Mouse (Mus musculus): ENCODE results near the gene Slfn9. TPM values are rescaled to one million over a fixed set of nuclear protein-coding genes. Genes with fewer than 3 reads are reported as not detected.

Gene Slfn9
- total and polyA plus RNA-seq, 3 experiments = 6.4 to 12.4 (median 6.7) TPM

GRCm38 (mm10) chr11:82961743-82962142, 29.9 kb downstream of the Slfn9 start:
- no peak for DNase-seq (ENCODE audit: extremely low read depth)
- Histone ChIP-seq H3K27ac (ENCODE audit: insufficient read depth, low read depth) (no peak overlapping the region), H3K36me3 (replicated peaks in 1 of 2; ENCODE audit: control insufficient read depth in 1 of 2, insufficient read depth in 1 of 2, low read length in 1 of 2) (no peaks in the 10 kb centered on the region)

GRCm38 (mm10) chr11:82959613-82960012, 32.0 kb downstream of the Slfn9 start:
- no peak overlapping the region for H3K9ac ChIP-seq (ENCODE audit: insufficient read depth, low read depth)
- peaks cover 12% of the 10 kb centered on the region for H3K27me3 ChIP-seq (replicated peaks)
- dilution Hi-C loops (cut with MboI; ENCODE audit: extremely low pct_ligation_motif_present, extremely low pct_unique_long_range_greater_than_20kb, low sequenced_read_pairs) = no loop called here
- H3K4me1 ChIP-seq (ENCODE audit: control insufficient read depth in 1 of 2, insufficient read depth in 2 of 2) = peaks cover 9 to 22% of the 10 kb centered on the region in 2 experiments
- in situ Hi-C loops (cut with MboI; ENCODE audit: low pct_ligation_motif_present, low pct_unique_long_range_greater_than_20kb, low sequenced_read_pairs) = no loop called here
- no peaks in the 10 kb centered on the region for H3K9me3 ChIP-seq (replicated peaks; ENCODE audit: low read length)
- H3K36me3 ChIP-seq (replicated peaks in 1 of 2; ENCODE audit: control insufficient read depth in 1 of 2, insufficient read depth in 1 of 2, low read length in 1 of 2) = no peaks in the 10 kb centered on the region
- DNase-seq (ENCODE audit: extremely low read depth) = peak; percentile 66
- H3K4me3 ChIP-seq (replicated peaks in 1 of 3; ENCODE audit: low read depth in 2 of 3, low read length in 2 of 3, poor library complexity in 1 of 3) = no peak overlapping the region
- no peak overlapping the region for H3K27ac ChIP-seq (ENCODE audit: insufficient read depth, low read depth)
- no peak for TF ChIP-seq MAZ (IDR thresholded peaks at IDR 0.05; ENCODE audit: low read depth, low read length)
- TF ChIP-seq ZC3H11A (IDR thresholded peaks at IDR 0.05; ENCODE audit: low read depth, low read length) = 0 out of 2 replicates have a peak, but pooled peaks have one; percentile 40
- no peak for TF ChIP-seq UBTF (IDR thresholded peaks at IDR 0.05; ENCODE audit: low read depth, low read length)
- peak; percentile 67 for TF ChIP-seq RAD21 (IDR thresholded peaks at IDR 0.05; ENCODE audit: low read depth, low read length)
- TF ChIP-seq BHLHE40 (IDR thresholded peaks at IDR 0.05; ENCODE audit: low read depth, low read length) = peak; percentile 67
- no peak for TF ChIP-seq USF1 (IDR thresholded peaks at IDR 0.05; ENCODE audit: low read depth, low read length)
- 0 out of 2 replicates have a peak, but pooled peaks have one; percentile 18 for TF ChIP-seq TCF12 (IDR thresholded peaks at IDR 0.05; ENCODE audit: low read depth, low read length)
- TF ChIP-seq POLR2AphosphoS2 (IDR thresholded peaks at IDR 0.05; ENCODE audit: low read depth, low read length) = no peak
- TF ChIP-seq MAX (IDR thresholded peaks at IDR 0.05; ENCODE audit: low read length) = no peak
- TF ChIP-seq CHD1 (IDR thresholded peaks at IDR 0.05; ENCODE audit: low read depth, low read length) = no peak
- TF ChIP-seq MYC (IDR thresholded peaks at IDR 0.05; ENCODE audit: low read depth, low read length) = 0 out of 2 replicates have a peak, but pooled peaks have one; percentile 17
- peak; percentile 78 to 83; a peak in 3 of 4 replicates for TF ChIP-seq CTCF (conservative IDR thresholded peaks at IDR 0.05 in 1 of 2, IDR thresholded peaks at IDR 0.05 in 1 of 2; ENCODE audit: low read depth in 2 of 2, low read length in 2 of 2)
- TF ChIP-seq SMC3 (IDR thresholded peaks at IDR 0.05; ENCODE audit: low read depth, low read length) = peak; percentile 82
- TF ChIP-seq TBP (conservative IDR thresholded peaks at IDR 0.05; ENCODE audit: low read depth, low read length) = no peak
- TF ChIP-seq PAX5 (IDR thresholded peaks at IDR 0.05; ENCODE audit: low read length) = no peak
- TF ChIP-seq SIN3A (IDR thresholded peaks at IDR 0.05; ENCODE audit: low read length) = 0 out of 2 replicates have a peak, but pooled peaks have one; percentile 39
- no peak overlapping the region for H3K4me2 ChIP-seq (ENCODE audit: insufficient read depth, low read depth, poor library complexity, severe bottlenecking)
- no peaks in the 10 kb centered on the region for H3K79me2 ChIP-seq (replicated peaks; ENCODE audit: control insufficient read depth, extremely low read depth, insufficient read depth, poor library complexity, severe bottlenecking)

More at GRCm38 (mm10) chr11:82961743-82962142, 29.9 kb downstream of the Slfn9 start:
- Histone ChIP-seq H3K4me3 (replicated peaks in 1 of 3; ENCODE audit: low read depth in 2 of 3, low read length in 2 of 3, poor library complexity in 1 of 3) (no peak overlapping the region), H3K79me2 (replicated peaks; ENCODE audit: control insufficient read depth, extremely low read depth, insufficient read depth, poor library complexity, severe bottlenecking) (no peaks in the 10 kb centered on the region), H3K9me3 (replicated peaks; ENCODE audit: low read length) (no peaks in the 10 kb centered on the region), H3K4me1 (ENCODE audit: control insufficient read depth in 1 of 2, insufficient read depth in 2 of 2) (peaks cover 9 to 20% of the 10 kb centered on the region in 2 experiments), H3K4me2 (ENCODE audit: insufficient read depth, low read depth, poor library complexity, severe bottlenecking) (peak overlapping the region; percentile 75), H3K9ac (ENCODE audit: insufficient read depth, low read depth) (peak overlapping the region; percentile 5; the same call in 1 of the 2 replicates), H3K27me3 (replicated peaks) (peaks cover 12% of the 10 kb centered on the region)
- in situ Hi-C loops (cut with MboI; ENCODE audit: low pct_ligation_motif_present, low pct_unique_long_range_greater_than_20kb, low sequenced_read_pairs) = no loop called here
- dilution Hi-C loops (cut with MboI; ENCODE audit: extremely low pct_ligation_motif_present, extremely low pct_unique_long_range_greater_than_20kb, low sequenced_read_pairs) = no loop called here
- TF ChIP-seq RCOR1 (conservative IDR thresholded peaks at IDR 0.05; ENCODE audit: low read depth, low read length) = no peak
- TF ChIP-seq PAX5 (IDR thresholded peaks at IDR 0.05; ENCODE audit: low read length) = no peak
- TF ChIP-seq ZMIZ1 (IDR thresholded peaks at IDR 0.05; ENCODE audit: low read depth, low read length) = no peak
- no peak for TF ChIP-seq MEF2A (IDR thresholded peaks at IDR 0.05; ENCODE audit: borderline replicate concordance, low read depth, low read length)
- no peak for TF ChIP-seq KAT2A (IDR thresholded peaks at IDR 0.05; ENCODE audit: insufficient replicate concordance, low read length)
- TF ChIP-seq ELF1 (IDR thresholded peaks at IDR 0.05; ENCODE audit: low read depth, low read length) = no peak

Measured in CH12.LX (cell line).